Mouse (Mus musculus) kidney, adult 9 months (tissue): ENCODE data around the gene Dhx8.

Experiments used
- DNase-seq: peaks from one replicate; pipeline ENCODE4 v3.0.0; 2022

Dhx8 gene

GRCm38 (mm10) chr11:101732518-101733440 lies at the start of gene Dhx8:
Gene Dhx8 (plus strand): TSS chr11:101732919.
- peak; percentile 99 for DNase-seq

- DNase-seq: no peak
These were observed 45.1 kb upstream of the Dhx8 start for GRCm38 (mm10) chr11:101687351-101688301.

GRCm38 (mm10) chr11:101689701-101690113 lies 43.0 kb upstream of the Dhx8 start:
- no peak for DNase-seq

GRCm38 (mm10) chr11:101690326-101690725 lies 42.4 kb upstream of the Dhx8 start:
- no peak for DNase-seq

GRCm38 (mm10) chr11:101695906-101696661 lies 36.6 kb upstream of the Dhx8 start:
- DNase-seq: peak; percentile 50

- no peak for DNase-seq
These were observed 35.4 kb upstream of the Dhx8 start for GRCm38 (mm10) chr11:101697156-101697861.

GRCm38 (mm10) chr11:101698114-101698513 lies 34.6 kb upstream of the Dhx8 start:
- no peak for DNase-seq

- DNase-seq: no peak
These were observed 33.2 kb upstream of the Dhx8 start for GRCm38 (mm10) chr11:101699556-101699955.

GRCm38 (mm10) chr11:101699991-101700390 lies 32.7 kb upstream of the Dhx8 start:
- DNase-seq: no peak

GRCm38 (mm10) chr11:101700446-101700845 lies 32.3 kb upstream of the Dhx8 start:
- DNase-seq: peak; percentile 47

GRCm38 (mm10) chr11:101704081-101704480 lies 28.6 kb upstream of the Dhx8 start:
- peak; percentile 87 for DNase-seq

- DNase-seq: no peak
These were observed 25.8 kb upstream of the Dhx8 start for GRCm38 (mm10) chr11:101706764-101707448.

GRCm38 (mm10) chr11:101708482-101708881 lies 24.2 kb upstream of the Dhx8 start:
- no peak for DNase-seq

GRCm38 (mm10) chr11:101712811-101713210 lies 19.9 kb upstream of the Dhx8 start:
- no peak for DNase-seq

- peak; percentile 94 for DNase-seq
These were observed 18.7 kb upstream of the Dhx8 start for GRCm38 (mm10) chr11:101714012-101714411.

- DNase-seq: no peak
These were observed 14.4 kb upstream of the Dhx8 start for GRCm38 (mm10) chr11:101718324-101718723.

- no peak for DNase-seq
These were observed 12.7 kb upstream of the Dhx8 start for GRCm38 (mm10) chr11:101719986-101720520.

- no peak for DNase-seq
These were observed 7.7 kb upstream of the Dhx8 start for GRCm38 (mm10) chr11:101725043-101725442.

- no peak for DNase-seq
These were observed 6.0 kb upstream of the Dhx8 start for GRCm38 (mm10) chr11:101726765-101727164.

GRCm38 (mm10) chr11:101729308-101729707 lies 3.4 kb upstream of the Dhx8 start:
- no peak for DNase-seq

- no peak for DNase-seq
These were observed 877 bp downstream of the Dhx8 start for GRCm38 (mm10) chr11:101733596-101733995.
